Mouse (Mus musculus): ENCODE results near the gene Cnnm4.

- TF ChIP-seq ZC3H11A (IDR thresholded peaks at IDR 0.05; ENCODE audit: low read depth, low read length) (no peak), CTCF (conservative IDR thresholded peaks at IDR 0.05 in 1 of 2, IDR thresholded peaks at IDR 0.05 in 1 of 2; ENCODE audit: low read depth in 2 of 2, low read length in 2 of 2) (no peak), TCF12 (IDR thresholded peaks at IDR 0.05; ENCODE audit: low read depth, low read length) (no peak), MAX (IDR thresholded peaks at IDR 0.05; ENCODE audit: low read length) (no peak), CHD2 (IDR thresholded peaks at IDR 0.05; ENCODE audit: low read length) (no peak), KAT2A (IDR thresholded peaks at IDR 0.05; ENCODE audit: insufficient replicate concordance, low read length) (no peak), RAD21 (IDR thresholded peaks at IDR 0.05; ENCODE audit: low read depth, low read length) (no peak), ZKSCAN1 (IDR thresholded peaks at IDR 0.05; ENCODE audit: borderline replicate concordance, low read depth, low read length) (no peak), SMC3 (IDR thresholded peaks at IDR 0.05; ENCODE audit: low read depth, low read length) (no peak), E2F4 (IDR thresholded peaks at IDR 0.05; ENCODE audit: insufficient replicate concordance, low read depth, low read length) (no peak), TBP (conservative IDR thresholded peaks at IDR 0.05; ENCODE audit: low read depth, low read length) (no peak), EP300 (IDR thresholded peaks at IDR 0.05; ENCODE audit: low read length) (no peak), POLR2AphosphoS2 (IDR thresholded peaks at IDR 0.05; ENCODE audit: low read depth, low read length) (no peak)
Measured at GRCm38 (mm10) chr1:36493299-36493698, 21.9 kb downstream of the Cnnm4 start.
